Mouse (Mus musculus) midbrain, embryonic 14.5 days (tissue): ENCODE results near the gene Znfx1. TPM values are rescaled to one million over a fixed set of nuclear protein-coding genes. Genes with fewer than 3 reads are reported as not detected.
A peak's percentile ranks its signal among the peaks of the same experiment; 100 is the strongest.

Source experiments
- ATAC-seq: fragments of 200-750 bp; cut with Nextera tagmentation; 2 replicates; pipeline ENCODE4 v1.8.0; 2017; ENCODE audit warnings: moderate number of reproducible peaks, moderate library complexity; ENCODE audit not compliant: low FRiP score, low TSS enrichment
- DNase-seq: peaks from one replicate; pipeline ENCODE4 v3.0.0-alpha.2; 2015
- H3K27ac ChIP-seq: fragments of 300-500 bp; sonication (generic); replicated peaks from 2 replicates; pipeline ENCODE4 v1.5.1; 2014; ENCODE audit warnings: mild to moderate bottlenecking, low read depth, low read length, moderate library complexity
- H3K27me3 ChIP-seq: fragments of 300-500 bp; sonication (generic); 2 replicates; pipeline ENCODE4 v1.6.1; 2014; ENCODE audit warnings: low read length, control low read depth, mixed read lengths; ENCODE audit not compliant: control insufficient read depth, insufficient read depth
- H3K36me3 ChIP-seq: fragments of 300-500 bp; sonication (generic); 2 replicates; pipeline ENCODE4 v1.6.1; 2014; ENCODE audit warnings: low read length, control low read depth; ENCODE audit not compliant: control insufficient read depth, insufficient read depth
- H3K4me1 ChIP-seq: fragments of 300-500 bp; sonication (generic); 2 replicates; pipeline ENCODE4 v1.6.1; 2014; ENCODE audit warnings: mild to moderate bottlenecking, antibody characterized with exemption, low read length, control low read depth; ENCODE audit not compliant: control insufficient read depth, insufficient read depth
- H3K4me2 ChIP-seq: fragments of 300-500 bp; sonication (generic); 2 replicates; pipeline ENCODE4 v1.6.1; 2014; ENCODE audit warnings: mild to moderate bottlenecking, low read length, moderate library complexity
- H3K4me3 ChIP-seq: fragments of 300-500 bp; sonication (generic); replicated peaks from 2 replicates; pipeline ENCODE4 v1.5.1; 2014; ENCODE audit warnings: low read depth, low read length
- H3K9ac ChIP-seq: fragments of 300-500 bp; sonication (generic); replicated peaks from 2 replicates; pipeline ENCODE4 v1.6.1; 2014; ENCODE audit warnings: mild to moderate bottlenecking, low read length, moderate library complexity
- H3K9me3 ChIP-seq: fragments of 300-500 bp; sonication (generic); 2 replicates; pipeline ENCODE4 v1.6.1; 2016; ENCODE audit warnings: low read length, control low read depth, mixed read lengths; ENCODE audit not compliant: control insufficient read depth
- WGBS: fragments of 180-500 bp; shearing (Covaris S2); extraction: QIAGEN DNeasy Blood & Tissue Kit; methylation state at CpG from one replicate; pipeline ENCODE4 v1.1.7; 2014; 5-methylcytosine and 5-hydroxymethylcytosine counted together
- polyA plus RNA-seq: library from polyadenylated mRNA; unstranded; fragments of >200 nt; fragmentation: Nextera tagmentation; extraction: Ambion mirVana; gene quantifications from 2 replicates; pipeline ENCODE4 v1.2.1, GENCODE M21; 2014

Gene Znfx1
- polyA plus RNA-seq, 1 experiment from 2014 or later, result 8.9 TPM

DNA sequence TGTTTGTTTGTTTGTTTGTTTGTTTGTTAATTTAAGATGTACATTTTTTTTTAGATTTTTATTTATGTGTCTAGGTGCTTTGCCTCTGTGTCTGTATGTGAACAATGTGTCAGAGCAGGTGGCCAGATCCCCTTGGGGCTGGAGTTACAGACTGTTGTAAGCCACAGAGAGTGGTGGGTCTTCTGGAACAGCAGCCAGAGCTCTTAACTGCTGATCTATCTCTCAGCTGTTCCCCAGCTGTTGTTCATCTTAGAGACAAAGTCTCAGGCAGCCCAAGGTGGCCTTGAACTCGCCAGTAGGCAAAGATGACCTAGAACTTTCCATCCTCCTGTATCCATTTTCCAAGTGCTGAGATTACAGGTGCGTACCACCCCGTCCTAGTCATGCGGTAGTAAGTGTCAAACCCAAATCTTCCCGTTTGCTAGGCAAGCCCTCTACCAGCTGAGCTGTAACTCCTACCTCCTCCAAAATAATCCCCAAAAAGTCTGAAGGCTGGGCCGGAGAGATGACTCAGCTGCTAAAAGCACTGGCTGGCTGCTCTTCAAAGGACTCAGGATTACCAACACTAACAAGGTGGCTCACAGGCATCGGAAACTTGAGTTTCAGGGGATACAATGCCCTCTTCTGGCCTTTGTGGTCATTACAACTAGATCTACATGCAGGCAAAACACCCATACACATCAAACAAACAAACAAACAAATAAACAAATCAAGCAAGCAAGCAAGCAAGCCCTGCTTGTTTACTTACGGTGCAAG, 58.5 kb downstream of the Znfx1 start:
- H3K4me1 ChIP-seq, result no peaks in the 10 kb centered on the region
- no peak overlapping the region for H3K9ac ChIP-seq
- DNase-seq (peak; percentile 89), ATAC-seq (no peak)
- H3K4me3 ChIP-seq, result no peak overlapping the region
- no peak overlapping the region for H3K4me2 ChIP-seq
- H3K36me3 ChIP-seq, result no peaks in the 10 kb centered on the region
- 45% methylated on average over 8 of the region's 8 CpGs for WGBS
- H3K27ac ChIP-seq, result no peak overlapping the region
- H3K9me3 ChIP-seq, result no peaks in the 10 kb centered on the region
- no peaks in the 10 kb centered on the region for H3K27me3 ChIP-seq

DNA sequence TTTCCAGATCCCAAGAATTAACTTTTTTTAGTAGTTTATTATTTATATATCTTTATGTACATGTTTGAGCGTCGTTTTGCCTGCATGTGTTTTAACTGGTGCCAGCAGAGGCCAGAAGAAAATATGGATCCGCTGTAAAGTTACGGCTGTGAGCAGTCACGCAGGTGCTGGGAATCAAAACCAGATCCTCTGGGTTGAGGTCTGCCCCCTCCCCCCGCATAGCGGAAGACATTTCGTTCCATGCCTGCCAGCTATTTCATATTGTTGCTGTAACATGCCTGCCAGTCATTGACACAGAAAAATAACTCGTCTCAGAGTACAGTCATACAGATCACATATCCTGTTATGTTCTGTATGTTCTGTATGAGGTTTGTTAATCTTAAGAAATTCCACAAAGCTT, 61.3 kb downstream of the Znfx1 start:
- peaks cover 3% of the 10 kb centered on the region for H3K4me1 ChIP-seq
- WGBS, result 85% methylated on average over 9 of the region's 9 CpGs
- H3K27me3 ChIP-seq, result no peaks in the 10 kb centered on the region
- no peak for ATAC-seq
- no peak for DNase-seq
- H3K27ac ChIP-seq, result no peak overlapping the region
- no peaks in the 10 kb centered on the region for H3K36me3 ChIP-seq
- no peak overlapping the region for H3K9ac ChIP-seq
- H3K4me3 ChIP-seq, result no peak overlapping the region
- H3K9me3 ChIP-seq, result no peaks in the 10 kb centered on the region
- H3K4me2 ChIP-seq, result no peak overlapping the region

GRCm38 (mm10) chr2:166996533-166996894, 66.3 kb downstream of the Znfx1 start:
- Histone ChIP-seq H3K36me3 (no peaks in the 10 kb centered on the region), H3K27ac (peak overlapping the region; percentile 96), H3K9me3 (no peaks in the 10 kb centered on the region), H3K9ac (peak overlapping the region; percentile 54; the same call in 1 of the 2 replicates), H3K4me3 (peak overlapping the region; percentile 99), H3K4me2 (peak overlapping the region; percentile 61), H3K27me3 (no peaks in the 10 kb centered on the region), H3K4me1 (peaks cover 31% of the 10 kb centered on the region)
- 43% methylated on average over 8 of the region's 8 CpGs for WGBS
- DNase-seq (no peak), ATAC-seq (peak; percentile 41)

GRCm38 (mm10) chr2:166995796-166996532, 66.9 kb downstream of the Znfx1 start, which contains the start of gene Stau1:
Gene Stau1 (minus strand): TSS chr2:166996299.
- DNase-seq (peak; percentile 100), ATAC-seq (peak; percentile 99)
- Histone ChIP-seq H3K4me2 (peak within 1 kb of the TSS; percentile 93), H3K9me3 (no peaks in the 10 kb centered on the region), H3K36me3 (no peaks in the 10 kb centered on the region), H3K27me3 (no peaks in the 10 kb centered on the region), H3K27ac (peak within 1 kb of the TSS; percentile 96), H3K4me1 (peaks cover 31% of the 10 kb centered on the region), H3K4me3 (peak within 1 kb of the TSS; percentile 99), H3K9ac (peak within 1 kb of the TSS; percentile 93)
- 0% methylated on average over 69 of the region's 88 CpGs for WGBS

GRCm38 (mm10) chr2:166995021-166995795, 67.6 kb downstream of the Znfx1 start:
- DNase-seq (peak; percentile 59), ATAC-seq (0 out of 2 replicates have a peak, but pooled peaks have one; percentile 11)
- H3K4me2 ChIP-seq, result peak overlapping the region; percentile 93
- H3K36me3 ChIP-seq, result no peaks in the 10 kb centered on the region
- H3K4me1 ChIP-seq, result peaks cover 31% of the 10 kb centered on the region
- peak overlapping the region; percentile 93 for H3K9ac ChIP-seq
- 5% methylated on average over 28 of the region's 28 CpGs for WGBS
- H3K9me3 ChIP-seq, result no peaks in the 10 kb centered on the region
- H3K4me3 ChIP-seq, result peak overlapping the region; percentile 99
- H3K27ac ChIP-seq, result peak overlapping the region; percentile 96
- no peaks in the 10 kb centered on the region for H3K27me3 ChIP-seq

DNA sequence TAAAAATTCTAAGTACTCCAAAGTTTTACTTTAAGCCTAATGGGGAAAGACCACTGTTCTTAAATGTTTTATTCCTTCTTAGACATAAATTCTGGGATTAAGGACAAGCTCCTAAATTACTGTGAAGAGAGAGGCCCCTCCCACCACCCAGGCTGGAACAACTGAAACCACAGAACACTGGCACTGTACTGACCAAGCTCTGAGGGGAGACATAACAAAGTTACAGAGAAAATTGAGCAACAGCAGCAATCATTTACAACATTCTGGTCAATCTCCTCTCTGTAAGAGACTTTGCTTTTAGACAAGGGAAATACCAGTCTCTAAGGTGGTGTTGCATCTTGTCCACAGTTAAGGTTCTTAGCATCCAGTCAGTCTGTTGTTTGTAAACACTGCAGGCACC, 70.9 kb downstream of the Znfx1 start:
- peaks cover 31% of the 10 kb centered on the region for H3K4me1 ChIP-seq
- no peak overlapping the region for H3K4me3 ChIP-seq
- ATAC-seq, result no peak
- H3K27me3 ChIP-seq, result no peaks in the 10 kb centered on the region
- no peak overlapping the region for H3K9ac ChIP-seq
- H3K27ac ChIP-seq, result no peak overlapping the region
- H3K9me3 ChIP-seq, result no peaks in the 10 kb centered on the region
- H3K4me2 ChIP-seq, result no peak overlapping the region
- H3K36me3 ChIP-seq, result no peaks in the 10 kb centered on the region
- DNase-seq, result no peak

- no peak for DNase-seq
- WGBS, result 90% methylated on average over 7 of the region's 7 CpGs
- H3K36me3 ChIP-seq, result no peaks in the 10 kb centered on the region
- no peak overlapping the region for H3K27ac ChIP-seq
- H3K27me3 ChIP-seq, result no peaks in the 10 kb centered on the region
- no peak overlapping the region for H3K9ac ChIP-seq
- ATAC-seq, result no peak
- H3K9me3 ChIP-seq, result no peaks in the 10 kb centered on the region
- no peak overlapping the region for H3K4me2 ChIP-seq
- H3K4me1 ChIP-seq, result peaks cover 27% of the 10 kb centered on the region
- H3K4me3 ChIP-seq, result no peak overlapping the region
These were observed 72.0 kb downstream of the Znfx1 start for GRCm38 (mm10) chr2:166990861-166991260.
